Mouse (Mus musculus) heart, postnatal 0 days (tissue): ENCODE data around the gene Eef2k.

Source experiments
- CTCF ChIP-seq: IDR thresholded peaks from 2 replicates; pipeline ENCODE4 v1.5.1; 2016; ENCODE audit warnings: antibody characterized with exemption, control low read depth, low read depth
- EP300 ChIP-seq: IDR thresholded peaks from 2 replicates; pipeline ENCODE4 v1.6.1; 2016; ENCODE audit warnings: antibody characterized with exemption, low read depth

GRCm38 (mm10) chr7:120862626-120863025 is 20.0 kb downstream of the Eef2k start:
- TF ChIP-seq EP300 (no peak), CTCF (no peak)
